ENCODE assay signal across 23 mouse cellular contexts in the genomic region with DNA sequence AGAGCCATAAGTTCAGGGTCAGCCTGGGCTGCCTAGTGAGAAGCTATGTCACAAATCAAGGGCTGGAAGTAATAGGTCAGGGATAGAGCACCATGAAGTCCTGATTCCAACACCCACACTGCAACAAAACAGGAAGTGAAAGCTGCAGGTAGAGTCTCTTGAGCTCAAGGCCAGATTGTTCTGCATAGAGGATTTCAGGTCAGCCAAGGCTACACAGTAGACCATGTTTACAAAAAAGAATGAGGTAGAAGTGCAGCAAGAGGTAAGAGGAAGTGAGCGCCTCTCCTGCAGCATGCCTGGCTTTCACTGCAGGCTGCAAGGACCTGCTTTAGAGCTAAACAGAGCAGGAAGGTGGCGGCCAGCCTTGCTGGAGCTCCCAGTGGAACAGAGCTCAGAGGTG.
DNase-seq lines count a peak whose midpoint lies in the region; ATAC-seq and TF ChIP-seq lines count a peak whose summit lies in the region.
"Had no signal": no experiment of that assay in that cellular context is flagged by ENCODE, and none has a peak within 500 bp of the region (broad histone marks: within the 10 kb centered on the region; RNA-seq: fewer than 3 reads in every experiment).

No protein-coding gene starts in this region.

- no peak overlapping the region for H3K9ac ChIP-seq in CH12.LX (ENCODE audit: insufficient read depth, low read depth)
- no peak overlapping the region for H3K9ac ChIP-seq in stomach, postnatal 0 days (ENCODE audit: low read length)
- H3K9ac ChIP-seq: embryonic facial prominence, embryonic 13.5 days; forebrain, embryonic 12.5 days; heart, embryonic 15.5 days; hindbrain, embryonic 14.5 days had no signal

- H3K4me1 ChIP-seq in CH12.LX (ENCODE audit: control insufficient read depth in 1 of 2, insufficient read depth in 2 of 2): peaks cover 8 to 22% of the 10 kb centered on the region in 2 experiments; a peak in 2 of 4 replicates
- no peaks in the 10 kb centered on the region for H3K4me1 ChIP-seq in stomach, postnatal 0 days (replicated peaks; ENCODE audit: control insufficient read depth, insufficient read depth)
- H3K4me1 ChIP-seq: embryonic facial prominence, embryonic 13.5 days; heart, embryonic 15.5 days had no signal

- DNase-seq in A20 (ENCODE audit: low read depth, low spot score): peak; percentile 83
- DNase-seq in CH12.LX (ENCODE audit: extremely low read depth): peak; percentile 27
- DNase-seq in stomach, postnatal 0 days (ENCODE audit: low spot score): no peak
- DNase-seq in urinary bladder, postnatal 14 days (ENCODE audit: low spot score): no peak
- DNase-seq in adrenal gland, adult 2 months: no peak
- DNase-seq: adrenal gland, postnatal 36 days; cerebellum, adult 11 months; cerebellum, adult 8-10 months; cerebellum, postnatal 14 days; gastrocnemius, postnatal 10 days; heart, adult 2 months; heart, postnatal 14 days had no signal

- TF ChIP-seq CTCF in CH12.LX (conservative IDR thresholded peaks at IDR 0.05 in 1 of 2, IDR thresholded peaks at IDR 0.05 in 1 of 2; ENCODE audit: low read depth in 2 of 2, low read length in 2 of 2): no peak
- TF ChIP-seq CTCF in stomach, postnatal 0 days (IDR thresholded peaks at IDR 0.05; ENCODE audit: low read depth): no peak

- ATAC-seq in hematopoietic stem cell, adult 5-6 weeks (replicated peaks in 1 of 2; ENCODE audit: insufficient read depth in 1 of 2, low FRiP score in 2 of 2, low TSS enrichment in 1 of 2, low read depth in 1 of 2, poor library complexity in 2 of 2, severe bottlenecking in 2 of 2): peak; percentile 26 to 39; a peak in 3 of 4 replicates
- ATAC-seq in stomach, postnatal 0 days (ENCODE audit: low FRiP score, low TSS enrichment): peak; percentile 62
- ATAC-seq: activated CD4-positive, CD25-positive, alpha-beta regulatory T cell, adult 4 months; CD4-positive, CD25-positive, alpha-beta regulatory T cell, adult 4 months; forebrain, embryonic 16.5 days; Patski had no signal

- in situ Hi-C loops in CH12.LX (cut with MboI; ENCODE audit: low pct_ligation_motif_present, low pct_unique_long_range_greater_than_20kb, low sequenced_read_pairs): no loop called here

- no peak overlapping the region for H3K4me2 ChIP-seq in CH12.LX (ENCODE audit: insufficient read depth, low read depth, poor library complexity, severe bottlenecking)
- no peak overlapping the region for H3K4me2 ChIP-seq in stomach, postnatal 0 days (replicated peaks; ENCODE audit: low read depth)
- H3K4me2 ChIP-seq: embryonic facial prominence, embryonic 13.5 days; forebrain, embryonic 12.5 days; heart, embryonic 11.5 days; heart, embryonic 15.5 days; hindbrain, embryonic 14.5 days had no signal

- no peak for TF ChIP-seq RAD21 in CH12.LX (IDR thresholded peaks at IDR 0.05; ENCODE audit: low read depth, low read length)

- no peak for TF ChIP-seq POLR2A in CH12.LX (IDR thresholded peaks at IDR 0.05; ENCODE audit: low read depth, low read length)

- H3K27me3 ChIP-seq in CH12.LX (replicated peaks): no peaks in the 10 kb centered on the region
- H3K27me3 ChIP-seq in stomach, postnatal 0 days (ENCODE audit: control insufficient read depth, insufficient read depth, low read length): no peaks in the 10 kb centered on the region
- H3K27me3 ChIP-seq: embryonic facial prominence, embryonic 13.5 days; forebrain, embryonic 12.5 days; heart, embryonic 15.5 days; Patski had no signal

- TF ChIP-seq EP300 in CH12.LX (IDR thresholded peaks at IDR 0.05; ENCODE audit: low read length): 0 out of 2 replicates have a peak, but pooled peaks have one; percentile 39
- no peak for TF ChIP-seq EP300 in stomach, postnatal 0 days (optimal IDR thresholded peaks at IDR 0.05)

- H3K27ac ChIP-seq in CH12.LX (ENCODE audit: insufficient read depth, low read depth): no peak overlapping the region
- no peak overlapping the region for H3K27ac ChIP-seq in stomach, postnatal 0 days (replicated peaks)
- H3K27ac ChIP-seq: embryonic facial prominence, embryonic 13.5 days; forebrain, embryonic 12.5 days; heart, adult 2 months; heart, embryonic 15.5 days; hindbrain, embryonic 10.5 days; hindbrain, embryonic 14.5 days had no signal

- H3K9me3 ChIP-seq in CH12.LX (replicated peaks; ENCODE audit: low read length): peaks cover 2% of the 10 kb centered on the region
- no peaks in the 10 kb centered on the region for H3K9me3 ChIP-seq in stomach, postnatal 0 days (ENCODE audit: control insufficient read depth, low read length)
- H3K9me3 ChIP-seq: embryonic facial prominence, embryonic 13.5 days; forebrain, embryonic 12.5 days; heart, embryonic 15.5 days; hindbrain, embryonic 10.5 days had no signal

- dilution Hi-C loops in CH12.LX (cut with MboI; ENCODE audit: extremely low pct_ligation_motif_present, extremely low pct_unique_long_range_greater_than_20kb, low sequenced_read_pairs): no loop called here

- H3K4me3 ChIP-seq in CH12.LX (replicated peaks in 1 of 3; ENCODE audit: low read depth in 2 of 3, low read length in 2 of 3, poor library complexity in 1 of 3): no peak overlapping the region
- H3K4me3 ChIP-seq in stomach, postnatal 0 days (ENCODE audit: low read depth, low read length): no peak overlapping the region
- H3K4me3 ChIP-seq: embryonic facial prominence, embryonic 13.5 days; forebrain, embryonic 12.5 days; heart, adult 2 months; heart, embryonic 15.5 days; hindbrain, embryonic 10.5 days had no signal

- 85% methylated on average over 2 of the region's 2 CpGs for WGBS in stomach, postnatal 0 days

- H3K79me2 ChIP-seq in CH12.LX (replicated peaks; ENCODE audit: control insufficient read depth, extremely low read depth, insufficient read depth, poor library complexity, severe bottlenecking): no peaks in the 10 kb centered on the region

- peaks cover 59 to 97% of the 10 kb centered on the region in 2 experiments for H3K36me3 ChIP-seq in CH12.LX (replicated peaks in 1 of 2; ENCODE audit: control insufficient read depth in 1 of 2, insufficient read depth in 1 of 2, low read length in 1 of 2)
- peaks cover 11% of the 10 kb centered on the region for H3K36me3 ChIP-seq in stomach, postnatal 0 days (ENCODE audit: control insufficient read depth, insufficient read depth, low read length)

TF ChIP-seq in CH12.LX, 34 proteins besides CTCF, POLR2A, EP300 and RAD21:
- peak; percentile 66 for TF ChIP-seq IRF4 (IDR thresholded peaks at IDR 0.05; ENCODE audit: low read depth, low read length)
- no peak for TF ChIP-seq JUN (IDR thresholded peaks at IDR 0.05; ENCODE audit: insufficient read depth, low read depth, low read length)

Comparison
In these comparisons a context has a peak if more than half of its experiments do, and no peak if none do; other contexts are left out.
1. DNase-seq: peak in A20 (single experiment) and CH12.LX (single experiment); none in stomach, postnatal 0 days (single experiment), urinary bladder, postnatal 14 days (single experiment) and adrenal gland, adult 2 months (single experiment).